Comparison of ENCODE assay signal across 13 mouse cellular contexts in genomic region chr10:66717909-66718308, GRCm38 (mm10).
DNase-seq lines count a peak whose midpoint lies in the region; ATAC-seq and TF ChIP-seq lines count a peak whose summit lies in the region.
"Had no signal": no experiment of that assay in that cellular context is flagged by ENCODE, and none has a peak within 500 bp of the region (broad histone marks: within the 10 kb centered on the region; RNA-seq: fewer than 3 reads in every experiment).

No protein-coding gene starts in this region.

- no peak overlapping the region for H3K4me2 ChIP-seq in midbrain, embryonic 16.5 days (ENCODE audit: low read length)
- H3K4me2 ChIP-seq: forebrain, embryonic 12.5 days; heart, embryonic 13.5 days; lung, embryonic 14.5 days had no signal

- no peak for TF ChIP-seq POLR2A in testis, adult 2 months (IDR thresholded peaks at IDR 0.05; ENCODE audit: control insufficient read depth, low read depth, low read length)
- TF ChIP-seq POLR2A in cerebellum, adult 2 months (IDR thresholded peaks at IDR 0.05; ENCODE audit: borderline replicate concordance, insufficient read depth, low read length): no peak

- WGBS in cerebellum, adult 2 months: 77% methylated on average over 7 of the region's 7 CpGs
- 78% methylated on average over 7 of the region's 7 CpGs for WGBS in midbrain, embryonic 16.5 days

- ATAC-seq in midbrain, embryonic 16.5 days: no peak
- ATAC-seq: hindbrain, postnatal 0 days had no signal

- H3K27ac ChIP-seq in testis, adult 2 months (ENCODE audit: control insufficient read depth, insufficient read depth, low read depth, low read length): no peak overlapping the region
- H3K27ac ChIP-seq in cerebellum, adult 2 months (ENCODE audit: insufficient read depth, low read length): no peak overlapping the region
- no peak overlapping the region for H3K27ac ChIP-seq in midbrain, embryonic 16.5 days (ENCODE audit: low read length)
- H3K27ac ChIP-seq: forebrain, embryonic 12.5 days; heart, embryonic 13.5 days; hindbrain, postnatal 0 days; stomach, postnatal 0 days had no signal

- peak; percentile 53; the same call in 1 of the 2 replicates for TF ChIP-seq CTCF in testis, adult 2 months (IDR thresholded peaks at IDR 0.05; ENCODE audit: control insufficient read depth, insufficient read depth, insufficient replicate concordance, low read depth, low read length)
- TF ChIP-seq CTCF in cerebellum, adult 2 months (IDR thresholded peaks at IDR 0.05; ENCODE audit: borderline replicate concordance, insufficient read depth, low read depth, low read length): peak; percentile 40; the same call in 1 of the 2 replicates

- H3K9ac ChIP-seq in midbrain, embryonic 16.5 days (ENCODE audit: low read depth, low read length): no peak overlapping the region
- H3K9ac ChIP-seq: forebrain, embryonic 12.5 days; heart, embryonic 13.5 days; lung, embryonic 14.5 days had no signal

- H3K36me3 ChIP-seq in testis, adult 2 months (ENCODE audit: control insufficient read depth, insufficient read depth, low read length): no peaks in the 10 kb centered on the region
- H3K36me3 ChIP-seq in midbrain, embryonic 16.5 days (ENCODE audit: control insufficient read depth, insufficient read depth, low read length): no peaks in the 10 kb centered on the region
- H3K36me3 ChIP-seq: forebrain, embryonic 12.5 days; heart, embryonic 13.5 days had no signal

- H3K4me3 ChIP-seq in testis, adult 2 months (ENCODE audit: control insufficient read depth, low read depth, low read length): no peak overlapping the region
- H3K4me3 ChIP-seq in cerebellum, adult 2 months (replicated peaks; ENCODE audit: insufficient read depth, low read depth, low read length): no peak overlapping the region
- H3K4me3 ChIP-seq in midbrain, embryonic 16.5 days (ENCODE audit: low read depth, low read length): no peak overlapping the region
- H3K4me3 ChIP-seq: forebrain, embryonic 12.5 days; heart, embryonic 13.5 days had no signal

- H3K27me3 ChIP-seq in testis, adult 2 months (ENCODE audit: control insufficient read depth, insufficient read depth, low read length): no peaks in the 10 kb centered on the region
- H3K27me3 ChIP-seq in cerebellum, adult 2 months (ENCODE audit: control insufficient read depth, insufficient read depth, low read length): no peaks in the 10 kb centered on the region; the same call in 1 of the 2 replicates
- no peaks in the 10 kb centered on the region for H3K27me3 ChIP-seq in midbrain, embryonic 16.5 days (ENCODE audit: control insufficient read depth, insufficient read depth, low read depth, low read length)
- H3K27me3 ChIP-seq: forebrain, embryonic 12.5 days; heart, embryonic 13.5 days had no signal

- H3K9me3 ChIP-seq in midbrain, embryonic 16.5 days (replicated peaks; ENCODE audit: control insufficient read depth, low read length, poor library complexity, severe bottlenecking): peaks cover 6% of the 10 kb centered on the region

- peak; percentile 9 for DNase-seq in kidney, adult 9 months
- DNase-seq in kidney, adult 18-20 months: no peak
- DNase-seq in testis, postnatal 14 days (ENCODE audit: low spot score): no peak
- DNase-seq in cerebellum, adult 2 months: peak; percentile 34 to 53
- peak; percentile 53 for DNase-seq in lung, postnatal 36 days
- no peak for DNase-seq in natural killer cell, adult 2 months (ENCODE audit: low spot score in 2 of 2)
- DNase-seq: lung, embryonic 14.5 days had no signal

- H3K4me1 ChIP-seq in testis, adult 2 months (ENCODE audit: control insufficient read depth, insufficient read depth, low read length): peaks cover 3% of the 10 kb centered on the region
- no peaks in the 10 kb centered on the region for H3K4me1 ChIP-seq in cerebellum, adult 2 months (ENCODE audit: control insufficient read depth, insufficient read depth, low read length)
- no peaks in the 10 kb centered on the region for H3K4me1 ChIP-seq in midbrain, embryonic 16.5 days (ENCODE audit: control insufficient read depth, insufficient read depth, low read length)
- H3K4me1 ChIP-seq: forebrain, embryonic 12.5 days; heart, embryonic 13.5 days had no signal

Comparison
In these comparisons a context has a peak if more than half of its experiments do, and no peak if none do; other contexts are left out.
1. DNase-seq: peak in kidney, adult 9 months (single experiment), cerebellum, adult 2 months (2 of 2) and lung, postnatal 36 days (single experiment); none in kidney, adult 18-20 months (single experiment), testis, postnatal 14 days (single experiment) and natural killer cell, adult 2 months (0 of 2).